Mouse (Mus musculus): ENCODE data around the gene Socs1.
A peak's percentile ranks its signal among the peaks of the same experiment; 100 is the strongest.

The Socs1 gene

DNA sequence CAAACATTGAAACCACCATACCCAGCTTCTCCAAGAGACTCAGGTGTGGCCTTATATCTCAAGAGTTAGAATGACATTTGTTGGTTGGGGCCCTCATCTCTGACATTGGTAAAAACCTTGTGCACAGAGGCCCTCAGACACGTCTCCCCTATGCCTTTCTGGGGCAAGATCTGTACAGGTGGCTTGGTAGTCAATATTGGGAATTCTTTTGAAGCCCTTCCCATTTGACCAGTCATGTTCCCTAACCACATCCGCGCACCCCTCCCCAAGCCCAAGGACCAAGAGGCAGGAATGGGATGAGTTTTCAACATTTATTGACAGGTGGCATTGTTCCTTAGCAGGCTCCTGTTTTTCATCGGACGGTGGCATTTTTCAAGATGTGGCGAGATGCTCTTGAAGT lies 10.7 kb upstream of the Socs1 start, which contains the start of gene Prm2:
Gene Prm2, minus strand, starts transcription at position 101 of the 400 bp plus-strand sequence.
- Histone ChIP-seq H3K36me3 (ENCODE audit: insufficient read depth, low read length) (no peaks in the 10 kb centered on the region), H3K27me3 (ENCODE audit: insufficient read depth, low read length) (peaks cover 51% of the 10 kb centered on the region), H3K9me3 (ENCODE audit: low read length) (no peaks in the 10 kb centered on the region), H3K4me1 (replicated peaks; ENCODE audit: low read depth, low read length) (peaks cover 4% of the 10 kb centered on the region; the same call in 1 of the 2 replicates), H3K4me3 (replicated peaks; ENCODE audit: low read length) (no peak within 1 kb of the TSS)
- TF ChIP-seq POU5F1 (IDR thresholded peaks at IDR 0.05; ENCODE audit: borderline replicate concordance, low read length) = no peak
- TF ChIP-seq CTCF (conservative IDR thresholded peaks at IDR 0.05; ENCODE audit: low read length) = no peak
- TF ChIP-seq NANOG (IDR thresholded peaks at IDR 0.05; ENCODE audit: borderline replicate concordance, low read length) = no peak

DNA sequence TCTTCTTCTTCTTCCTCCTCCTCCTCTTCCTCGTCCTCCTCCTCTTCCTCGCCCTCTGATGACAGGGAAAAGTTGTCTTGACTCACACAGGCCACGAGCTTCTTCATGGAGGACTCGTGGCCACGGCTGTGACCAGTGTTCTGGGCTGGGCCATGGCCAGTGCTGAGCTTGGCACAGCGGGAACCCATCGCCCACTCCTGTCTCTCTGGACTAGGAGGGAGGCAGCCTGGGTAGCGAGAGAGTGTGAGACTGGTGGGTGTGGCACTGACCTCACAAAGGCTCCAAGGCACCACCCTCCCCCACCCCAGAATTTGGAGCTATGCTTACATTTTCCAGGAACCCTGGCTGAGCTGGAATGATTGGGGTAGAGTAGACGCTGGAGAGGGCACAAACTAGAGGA lies 5.4 kb upstream of the Socs1 start, which contains the start of gene Prm3:
Gene Prm3, minus strand, starts transcription at position 213 of the 400 bp plus-strand sequence.
- no peak for TF ChIP-seq CTCF (conservative IDR thresholded peaks at IDR 0.05; ENCODE audit: low read length)
- TF ChIP-seq POU5F1 (IDR thresholded peaks at IDR 0.05; ENCODE audit: borderline replicate concordance, low read length) = no peak
- H3K4me3 ChIP-seq (replicated peaks; ENCODE audit: low read length) = no peak within 1 kb of the TSS
- peaks cover 56% of the 10 kb centered on the region for H3K27me3 ChIP-seq (ENCODE audit: insufficient read depth, low read length)
- no peaks in the 10 kb centered on the region for H3K36me3 ChIP-seq (ENCODE audit: insufficient read depth, low read length)
- no peaks in the 10 kb centered on the region for H3K9me3 ChIP-seq (ENCODE audit: low read length)
- peaks cover 34% of the 10 kb centered on the region for H3K4me1 ChIP-seq (replicated peaks; ENCODE audit: low read depth, low read length)

DNA sequence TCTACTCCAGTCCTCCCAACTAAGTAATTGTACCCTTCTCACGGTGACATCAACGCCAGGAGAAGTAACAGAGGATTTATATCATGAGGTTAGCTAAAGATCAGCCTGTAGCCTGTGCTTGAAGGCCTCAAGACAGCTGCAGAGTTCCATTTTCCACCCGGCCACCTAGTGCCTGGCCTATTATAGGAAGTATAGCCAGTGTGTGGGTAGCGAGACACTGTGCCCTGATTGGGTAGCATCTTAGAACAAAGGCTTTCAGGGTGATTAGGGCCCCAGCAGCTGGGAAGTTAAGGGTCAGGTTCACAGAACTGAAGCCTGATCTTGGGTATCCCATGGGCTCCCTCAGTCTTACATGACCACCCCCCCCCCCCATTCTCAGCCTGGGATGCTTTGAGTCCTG lies 3.5 kb upstream of the Socs1 start:
- Histone ChIP-seq H3K36me3 (ENCODE audit: insufficient read depth, low read length) (no peaks in the 10 kb centered on the region), H3K9me3 (ENCODE audit: low read length) (no peaks in the 10 kb centered on the region), H3K4me1 (replicated peaks; ENCODE audit: low read depth, low read length) (peaks cover 38% of the 10 kb centered on the region), H3K4me3 (replicated peaks; ENCODE audit: low read length) (peak overlapping the region; percentile 65; the same call in 1 of the 2 replicates), H3K27me3 (ENCODE audit: insufficient read depth, low read length) (peaks cover 51% of the 10 kb centered on the region)
- TF ChIP-seq CTCF (conservative IDR thresholded peaks at IDR 0.05; ENCODE audit: low read length) = no peak
- TF ChIP-seq NANOG (IDR thresholded peaks at IDR 0.05; ENCODE audit: borderline replicate concordance, low read length) = no peak
- TF ChIP-seq POU5F1 (IDR thresholded peaks at IDR 0.05; ENCODE audit: borderline replicate concordance, low read length) = no peak

DNA sequence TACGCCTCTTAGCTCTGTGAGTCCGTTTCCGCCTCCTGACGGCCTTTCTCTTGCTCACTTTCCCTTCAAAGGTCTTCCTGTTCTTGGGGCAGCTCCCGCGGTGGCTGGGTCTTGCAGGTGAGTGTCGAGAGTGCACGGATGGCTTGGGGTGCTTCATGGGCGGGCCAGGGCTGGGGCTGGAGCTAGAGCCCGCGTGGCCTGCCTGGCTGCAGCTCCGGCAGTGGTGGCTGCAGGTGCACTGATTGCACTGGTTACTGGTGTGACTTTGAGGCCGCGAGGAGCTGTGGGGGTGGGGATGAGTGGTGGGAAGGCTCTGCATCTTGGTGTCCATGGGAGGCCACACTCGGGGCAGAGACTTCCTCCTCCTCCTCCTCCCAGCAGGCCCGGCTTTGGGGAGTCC lies 2.9 kb upstream of the Socs1 start, which contains the start of gene Tnp2:
Gene Tnp2, minus strand, starts transcription at position 390 of the 400 bp plus-strand sequence.
- Histone ChIP-seq H3K36me3 (ENCODE audit: insufficient read depth, low read length) (no peaks in the 10 kb centered on the region), H3K9me3 (ENCODE audit: low read length) (no peaks in the 10 kb centered on the region), H3K27me3 (ENCODE audit: insufficient read depth, low read length) (peaks cover 54% of the 10 kb centered on the region), H3K4me1 (replicated peaks; ENCODE audit: low read depth, low read length) (peaks cover 43% of the 10 kb centered on the region), H3K4me3 (replicated peaks; ENCODE audit: low read length) (peak within 1 kb of the TSS; percentile 65)
- TF ChIP-seq POU5F1 (IDR thresholded peaks at IDR 0.05; ENCODE audit: borderline replicate concordance, low read length) = no peak
- TF ChIP-seq NANOG (IDR thresholded peaks at IDR 0.05; ENCODE audit: borderline replicate concordance, low read length) = no peak
- no peak for TF ChIP-seq CTCF (conservative IDR thresholded peaks at IDR 0.05; ENCODE audit: low read length)

DNA sequence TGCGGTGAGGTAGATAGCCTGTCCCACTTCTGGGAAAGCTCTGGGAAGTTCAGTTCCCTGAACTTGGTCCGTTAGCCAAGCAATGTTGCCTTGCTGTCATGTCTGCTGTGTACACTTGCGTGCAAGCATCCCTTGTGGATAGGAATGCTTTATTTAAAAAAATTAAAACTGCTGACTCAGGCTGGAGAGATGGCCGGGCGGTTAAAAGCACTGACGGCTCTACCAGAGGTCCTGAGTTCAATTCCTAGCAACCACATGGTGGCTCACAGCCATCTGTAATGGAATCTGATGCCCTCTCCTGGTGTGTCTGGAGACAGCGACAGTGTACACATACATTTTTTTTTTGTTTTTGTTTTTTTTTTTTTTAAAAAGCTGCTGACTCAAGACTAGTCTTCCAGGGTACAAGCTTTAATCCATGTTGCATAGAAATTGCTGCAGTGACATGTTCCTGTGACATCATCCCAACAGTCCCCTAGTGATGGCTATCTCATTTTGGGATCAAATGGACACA lies 2.3 kb upstream of the Socs1 start:
- Histone ChIP-seq H3K9me3 (ENCODE audit: low read length) (no peaks in the 10 kb centered on the region), H3K4me3 (replicated peaks; ENCODE audit: low read length) (peak overlapping the region; percentile 65; the same call in 1 of the 2 replicates), H3K27me3 (ENCODE audit: insufficient read depth, low read length) (peaks cover 61% of the 10 kb centered on the region), H3K4me1 (replicated peaks; ENCODE audit: low read depth, low read length) (peaks cover 50% of the 10 kb centered on the region), H3K36me3 (ENCODE audit: insufficient read depth, low read length) (peaks cover 2% of the 10 kb centered on the region; the same call in 1 of the 2 replicates)
- TF ChIP-seq POU5F1 (IDR thresholded peaks at IDR 0.05; ENCODE audit: borderline replicate concordance, low read length) = no peak
- no peak for TF ChIP-seq CTCF (conservative IDR thresholded peaks at IDR 0.05; ENCODE audit: low read length)
- no peak for TF ChIP-seq NANOG (IDR thresholded peaks at IDR 0.05; ENCODE audit: borderline replicate concordance, low read length)

DNA sequence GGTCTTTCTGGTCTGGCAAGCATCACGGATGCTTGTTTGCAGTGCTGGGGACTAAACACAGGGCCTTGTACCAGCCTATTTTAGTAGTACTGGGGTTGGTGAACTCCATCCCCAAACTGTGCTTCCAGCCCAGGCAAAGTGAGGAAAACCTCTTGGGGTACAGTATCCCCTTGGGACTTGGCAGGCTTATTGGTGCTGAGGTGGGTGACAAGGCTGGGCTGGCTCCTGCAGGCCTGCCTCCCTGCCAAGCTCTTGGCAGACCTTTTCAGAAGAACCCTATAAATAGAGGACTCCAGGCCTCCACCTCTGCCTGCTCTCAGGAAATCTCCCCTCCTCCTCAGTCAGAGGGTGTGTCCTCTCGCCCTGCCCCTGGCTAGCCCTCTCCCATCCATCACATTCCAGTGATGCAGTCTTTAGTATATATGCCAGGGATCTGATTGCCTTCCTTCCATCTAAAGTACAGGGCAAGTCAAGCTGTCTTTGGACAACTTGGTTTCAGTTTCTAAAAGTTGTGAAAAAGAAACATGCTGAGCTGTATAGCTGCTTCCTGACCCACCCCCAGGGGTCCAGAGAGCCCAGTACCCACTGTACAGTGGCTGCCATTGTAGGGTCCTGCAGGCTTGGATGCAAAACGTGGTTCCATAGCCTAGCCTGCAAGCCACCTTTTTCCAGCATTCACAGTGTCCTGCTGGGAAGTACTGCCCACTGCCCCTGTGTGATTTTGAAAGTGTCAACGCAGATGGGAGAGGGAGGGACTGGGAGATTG lies 1.6 kb upstream of the Socs1 start:
- peaks cover 3% of the 10 kb centered on the region; the same call in 1 of the 2 replicates for H3K36me3 ChIP-seq (ENCODE audit: insufficient read depth, low read length)
- H3K9me3 ChIP-seq (ENCODE audit: low read length) = no peaks in the 10 kb centered on the region
- H3K4me3 ChIP-seq (replicated peaks; ENCODE audit: low read length) = peak overlapping the region; percentile 86; the same call in 1 of the 2 replicates
- peaks cover 62% of the 10 kb centered on the region for H3K27me3 ChIP-seq (ENCODE audit: insufficient read depth, low read length)
- peaks cover 57% of the 10 kb centered on the region for H3K4me1 ChIP-seq (replicated peaks; ENCODE audit: low read depth, low read length)
- no peak for TF ChIP-seq POU5F1 (IDR thresholded peaks at IDR 0.05; ENCODE audit: borderline replicate concordance, low read length)
- 0 out of 2 replicates have a peak, but pooled peaks have one; percentile 1 for TF ChIP-seq CTCF (conservative IDR thresholded peaks at IDR 0.05; ENCODE audit: low read length)
- no peak for TF ChIP-seq NANOG (IDR thresholded peaks at IDR 0.05; ENCODE audit: borderline replicate concordance, low read length)

DNA sequence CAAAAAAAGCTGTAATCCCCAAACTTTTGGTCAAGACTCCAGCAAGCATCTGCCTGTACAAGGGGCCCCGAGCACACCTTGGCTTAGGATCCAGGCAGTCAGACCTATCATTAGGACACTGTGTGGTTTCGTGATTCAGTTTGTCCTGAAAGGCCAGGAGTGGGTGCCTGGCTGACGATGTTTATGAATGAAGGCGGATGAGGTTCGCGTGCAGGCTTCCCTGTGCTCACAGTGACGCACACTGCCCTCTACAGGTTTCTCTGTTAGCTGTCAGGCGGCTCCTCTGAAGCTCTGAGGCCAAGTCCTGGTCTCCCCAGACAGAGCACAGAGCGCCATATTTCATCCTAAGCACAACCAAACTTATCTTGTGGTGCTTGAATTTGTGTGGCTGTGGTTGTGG lies 952 bp upstream of the Socs1 start:
- H3K27me3 ChIP-seq (ENCODE audit: insufficient read depth, low read length) = peaks cover 60% of the 10 kb centered on the region
- no peaks in the 10 kb centered on the region for H3K9me3 ChIP-seq (ENCODE audit: low read length)
- peaks cover 3% of the 10 kb centered on the region; the same call in 1 of the 2 replicates for H3K36me3 ChIP-seq (ENCODE audit: insufficient read depth, low read length)
- TF ChIP-seq CTCF (conservative IDR thresholded peaks at IDR 0.05; ENCODE audit: low read length) (peak; percentile 66), POU5F1 (IDR thresholded peaks at IDR 0.05; ENCODE audit: borderline replicate concordance, low read length) (no peak)
- peaks cover 62% of the 10 kb centered on the region for H3K4me1 ChIP-seq (replicated peaks; ENCODE audit: low read depth, low read length)
- H3K4me3 ChIP-seq (replicated peaks; ENCODE audit: low read length) = peak overlapping the region; percentile 86

DNA sequence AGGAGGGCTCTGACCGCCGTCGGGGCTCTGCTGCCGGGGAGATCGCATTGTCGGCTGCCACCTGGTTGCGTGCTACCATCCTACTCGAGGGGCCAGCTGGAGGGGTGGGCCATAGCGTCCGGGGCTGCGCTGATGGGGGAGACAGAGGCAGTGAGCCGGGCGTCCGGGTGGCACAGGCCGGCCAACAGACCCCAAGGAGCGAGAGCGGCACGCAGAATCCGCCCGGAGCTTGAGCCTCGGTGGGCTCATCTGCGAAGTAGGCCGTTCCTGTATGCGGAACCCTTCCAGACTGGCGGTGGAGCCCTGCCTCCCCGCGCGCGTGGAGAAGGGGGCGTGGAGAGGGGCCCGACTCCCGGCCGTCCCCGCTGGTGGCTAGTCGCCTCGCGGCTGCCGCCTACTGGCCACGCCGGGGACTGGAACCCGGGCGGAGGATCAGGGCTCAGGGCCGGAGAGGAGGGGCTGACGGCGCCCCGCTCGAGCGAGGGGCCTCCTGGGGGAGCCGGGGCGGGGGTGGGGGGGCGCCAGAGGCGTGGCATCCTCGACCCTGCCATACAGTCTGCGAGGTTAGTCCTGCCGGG lies 454 bp downstream of the Socs1 start:
- Histone ChIP-seq H3K36me3 (ENCODE audit: insufficient read depth, low read length) (peaks cover 3% of the 10 kb centered on the region; the same call in 1 of the 2 replicates), H3K4me1 (replicated peaks; ENCODE audit: low read depth, low read length) (peaks cover 59% of the 10 kb centered on the region)
- TF ChIP-seq NANOG (IDR thresholded peaks at IDR 0.05; ENCODE audit: borderline replicate concordance, low read length) (no peak), CTCF (conservative IDR thresholded peaks at IDR 0.05; ENCODE audit: low read length) (no peak), POU5F1 (IDR thresholded peaks at IDR 0.05; ENCODE audit: borderline replicate concordance, low read length) (no peak)

More for the DNA sequence above, 454 bp downstream of the Socs1 start:
- Histone ChIP-seq H3K27me3 (ENCODE audit: insufficient read depth, low read length) (peaks cover 58% of the 10 kb centered on the region), H3K4me3 (replicated peaks; ENCODE audit: low read length) (peak overlapping the region; percentile 86), H3K9me3 (ENCODE audit: low read length) (no peaks in the 10 kb centered on the region)

All from E14TG2a.4 (cell line).